Mouse (Mus musculus) splenic B cell, adult 2 months (primary cell): ENCODE results near the gene Prss54.
"Not testable (repeated sequence)": the region's sequence is repeated elsewhere in the genome, so short reads cannot be mapped to it uniquely, and the experiment has no call there.

Experiments used
- DNase-seq: peaks from one replicate; pipeline ENCODE4 v3.0.0-alpha.2; 2011; ENCODE audit warnings: low read depth, low spot score
- H3K27me3 ChIP-seq: 2 replicates; pipeline ENCODE4 v1.6.1; 2012; ENCODE audit warnings: mild to moderate bottlenecking, low read length, moderate library complexity, mixed read lengths; ENCODE audit not compliant: control insufficient read depth, poor library complexity, insufficient read depth, severe bottlenecking
- H3K36me3 ChIP-seq: 2 replicates; pipeline ENCODE4 v1.6.1; 2012; ENCODE audit warnings: mild to moderate bottlenecking, low read length, moderate library complexity, mixed read lengths; ENCODE audit not compliant: control insufficient read depth, poor library complexity, insufficient read depth, severe bottlenecking

Prss54 gene

DNA sequence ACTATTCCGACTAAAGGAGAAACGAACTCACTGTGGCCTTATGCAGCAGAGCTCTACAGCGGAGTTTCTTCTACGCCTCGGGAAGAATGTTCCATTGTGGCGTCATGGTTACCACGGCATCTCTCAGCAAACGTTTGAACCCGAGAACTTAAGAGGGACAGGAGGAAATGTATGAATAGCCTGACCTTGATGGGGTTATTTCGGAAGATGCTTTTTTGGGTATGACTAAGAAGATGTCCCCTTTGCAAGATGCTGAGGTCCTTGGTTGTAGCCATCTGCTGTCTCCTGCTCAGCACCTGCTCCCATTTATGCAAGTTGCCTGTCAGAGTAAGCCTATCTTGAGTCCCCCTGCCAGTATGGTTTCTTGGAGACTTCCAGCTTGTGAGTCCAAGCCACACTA is at the start of gene Prss54:
TSS of gene Prss54 (minus strand) at position 101 of the 400 bp plus-strand sequence.
- Histone ChIP-seq H3K27me3 (no peaks in the 10 kb centered on the region; the same call in 1 of the 2 replicates), H3K36me3 (no peaks in the 10 kb centered on the region)
- no peak for DNase-seq

DNA sequence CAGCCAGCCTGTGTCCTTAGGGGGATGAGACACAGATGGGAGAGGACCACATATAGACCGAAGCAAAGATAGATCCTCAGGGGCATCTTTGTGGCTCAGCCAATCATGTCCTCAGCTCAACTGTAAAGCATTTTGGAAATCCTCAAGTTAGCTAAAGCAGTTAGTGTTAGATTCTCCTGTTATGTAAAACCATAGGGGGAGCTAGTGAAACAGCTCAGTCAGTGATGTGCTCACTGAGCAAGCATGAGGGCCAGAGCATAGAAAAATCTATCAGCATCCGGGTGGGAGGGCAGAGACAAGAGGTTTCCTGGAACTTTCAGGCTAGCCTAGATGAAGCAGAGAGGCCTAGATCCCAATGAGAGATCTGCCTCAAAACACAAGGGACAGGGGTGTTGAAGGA is 48.7 kb upstream of the Prss54 start:
- no peak for DNase-seq
- Histone ChIP-seq H3K36me3 (no peaks in the 10 kb centered on the region), H3K27me3 (no peaks in the 10 kb centered on the region)

DNA sequence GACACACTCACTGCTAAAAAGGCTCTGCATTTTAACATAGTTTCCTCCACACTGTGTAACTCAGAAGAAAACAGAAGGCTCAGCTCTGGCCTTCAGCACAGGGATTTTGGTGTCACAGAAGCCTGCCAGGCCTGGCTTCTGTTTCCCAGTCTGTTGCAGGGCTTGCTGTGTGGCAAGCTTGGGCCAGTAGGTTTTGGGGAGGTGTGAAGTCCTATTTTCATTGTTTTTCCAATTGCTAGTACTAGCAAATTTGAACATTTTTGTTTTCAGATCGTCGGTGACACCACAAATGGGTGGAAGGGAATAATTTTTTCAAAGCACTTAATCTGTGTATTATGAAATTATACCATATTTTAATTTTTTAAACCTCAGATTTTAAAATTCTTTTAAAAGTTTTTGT is 43.9 kb upstream of the Prss54 start:
- Histone ChIP-seq H3K27me3 (no peaks in the 10 kb centered on the region), H3K36me3 (no peaks in the 10 kb centered on the region)
- DNase-seq = no peak

DNA sequence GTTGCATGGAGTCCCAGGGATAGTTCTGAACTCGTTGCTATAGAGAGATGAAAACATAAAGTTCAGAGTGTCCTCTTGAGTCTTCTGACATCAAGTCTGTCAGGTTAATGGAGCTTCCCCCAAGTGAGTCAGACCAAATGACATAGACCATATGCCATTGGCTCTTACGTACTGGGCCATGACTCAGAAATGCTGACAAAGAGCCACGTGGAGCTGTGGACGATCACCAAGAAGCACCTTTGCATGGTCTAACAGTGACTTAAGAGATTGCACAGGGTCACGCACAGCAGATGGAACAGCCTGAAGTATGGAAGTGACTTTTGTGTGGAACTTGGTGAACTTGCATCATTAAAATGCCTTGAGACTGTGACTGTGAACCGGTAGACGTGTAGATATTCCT is 40.2 kb upstream of the Prss54 start:
- no peak for DNase-seq
- Histone ChIP-seq H3K27me3 (no peaks in the 10 kb centered on the region), H3K36me3 (no peaks in the 10 kb centered on the region)

DNA sequence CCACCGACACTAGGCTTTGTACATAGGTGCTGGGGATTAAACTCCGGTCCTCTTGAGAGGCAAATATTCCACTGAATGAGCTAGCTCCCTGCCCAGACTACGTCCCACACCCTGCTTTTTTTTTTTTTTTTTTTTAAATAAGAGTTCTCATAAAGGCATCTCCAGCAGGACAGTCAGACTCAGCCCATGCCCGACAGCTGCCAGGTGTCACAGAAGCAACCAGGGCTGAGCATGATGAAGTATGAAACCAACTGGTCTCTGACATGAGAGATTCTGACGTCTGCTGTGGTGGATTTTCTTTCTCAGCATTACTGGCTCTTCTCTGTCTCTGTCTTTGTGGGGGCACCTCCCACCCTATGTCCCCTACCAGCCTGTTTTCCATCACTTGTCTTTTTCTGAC is 35.6 kb upstream of the Prss54 start:
- H3K27me3 ChIP-seq = no peaks in the 10 kb centered on the region
- DNase-seq = no peak
- no peaks in the 10 kb centered on the region for H3K36me3 ChIP-seq

DNA sequence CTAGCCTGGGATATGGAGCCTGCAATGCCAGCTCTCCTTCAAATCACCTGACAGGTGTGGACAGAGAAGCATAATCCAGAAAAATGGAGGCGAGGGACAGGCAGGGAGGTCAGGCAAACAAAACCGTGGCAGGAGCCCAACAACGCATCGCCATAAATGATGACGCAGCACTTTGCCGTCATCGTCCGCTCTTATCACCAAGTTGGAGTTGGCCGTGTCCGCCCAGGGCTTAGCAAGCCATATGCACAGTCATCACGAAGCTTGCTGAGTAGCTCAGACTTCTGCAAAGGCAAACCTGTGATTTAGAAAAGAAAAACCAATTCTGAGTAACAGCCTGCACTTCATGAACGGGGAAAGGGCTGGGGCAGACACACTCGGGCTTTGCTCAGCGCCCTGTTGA is 34.6 kb upstream of the Prss54 start:
- H3K36me3 ChIP-seq = no peaks in the 10 kb centered on the region
- no peak for DNase-seq
- H3K27me3 ChIP-seq = no peaks in the 10 kb centered on the region

DNA sequence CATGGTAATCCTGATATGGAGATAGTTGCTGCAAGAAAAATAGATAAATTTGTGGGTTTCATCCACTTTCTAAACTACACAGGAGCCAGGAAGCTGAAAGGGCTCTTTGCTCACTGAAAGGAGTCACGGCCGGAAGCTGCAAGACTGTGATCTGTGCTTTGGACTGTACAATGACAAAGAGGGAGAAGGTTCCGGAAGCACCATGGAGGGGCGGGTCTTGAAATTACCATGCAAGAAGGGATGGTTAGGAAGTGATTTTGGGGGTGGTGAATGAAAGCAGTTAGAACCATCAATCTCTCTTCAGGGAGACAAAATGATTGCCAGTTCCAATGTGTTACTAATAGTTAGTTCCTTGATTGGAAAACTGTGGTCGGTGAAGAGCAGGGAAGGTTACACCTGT is 33.3 kb upstream of the Prss54 start:
- no peak for DNase-seq
- Histone ChIP-seq H3K36me3 (no peaks in the 10 kb centered on the region), H3K27me3 (no peaks in the 10 kb centered on the region)

DNA sequence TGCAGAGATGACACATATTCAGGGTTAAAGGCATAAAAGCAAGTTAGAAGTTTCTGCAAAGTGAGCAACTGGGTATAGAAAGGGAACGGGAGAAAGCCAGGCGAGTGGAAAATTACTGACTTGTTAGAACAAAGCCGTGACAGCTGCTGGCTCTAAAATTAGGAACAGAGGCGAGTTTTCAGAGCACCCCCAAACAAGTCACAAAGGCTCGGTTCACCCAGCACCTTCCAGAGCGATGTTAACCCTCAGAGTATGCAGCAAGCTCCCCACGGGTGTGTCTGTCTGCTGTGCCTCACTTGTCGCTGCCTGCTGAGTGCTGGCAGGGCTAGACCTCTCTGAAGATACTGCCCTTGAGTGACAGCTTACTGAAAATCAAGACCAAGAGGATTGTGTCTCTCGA is 31.1 kb upstream of the Prss54 start:
- H3K36me3 ChIP-seq = no peaks in the 10 kb centered on the region
- H3K27me3 ChIP-seq = no peaks in the 10 kb centered on the region
- no peak for DNase-seq

DNA sequence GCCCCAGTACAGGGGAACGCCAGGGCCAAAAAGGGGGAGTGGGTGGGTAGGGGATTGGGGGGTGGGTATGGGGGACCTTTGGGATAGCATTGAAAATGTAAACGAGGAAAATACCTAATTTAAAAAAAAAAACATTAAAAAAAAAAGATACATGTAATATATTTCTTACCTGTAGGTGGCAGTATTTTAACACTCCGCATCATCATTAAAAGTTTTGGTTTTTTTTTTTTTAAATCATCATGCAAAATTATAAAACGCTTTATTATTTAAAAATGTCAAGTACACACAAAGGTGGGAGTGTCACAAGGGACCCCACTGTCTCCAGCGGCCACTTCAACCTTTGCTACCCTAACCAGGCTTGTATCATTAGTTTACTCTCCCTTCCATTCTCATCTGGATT is 30.4 kb upstream of the Prss54 start:
- not testable (repeated sequence) for H3K36me3 ChIP-seq, H3K27me3 ChIP-seq, DNase-seq

DNA sequence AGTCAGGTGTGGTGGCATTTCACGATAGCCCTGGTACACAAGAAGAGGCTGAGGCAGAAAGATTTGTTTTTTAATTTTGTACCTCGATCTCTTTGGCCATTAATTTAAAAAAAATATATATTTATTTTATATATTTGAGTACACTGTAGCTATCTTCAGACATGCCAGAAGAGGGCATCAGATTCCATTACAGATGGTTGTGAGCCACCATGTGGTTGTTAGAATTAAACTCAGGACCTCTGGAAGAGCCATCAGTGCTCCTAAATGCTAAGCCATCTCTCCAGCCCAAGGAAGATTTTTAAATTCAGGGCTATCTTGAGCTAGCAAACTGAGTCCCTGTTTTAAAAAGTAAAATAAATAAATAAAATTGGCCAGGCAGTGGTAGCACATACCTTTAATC is 26.0 kb upstream of the Prss54 start:
- H3K27me3 ChIP-seq = no peaks in the 10 kb centered on the region
- no peak for DNase-seq
- no peaks in the 10 kb centered on the region for H3K36me3 ChIP-seq

DNA sequence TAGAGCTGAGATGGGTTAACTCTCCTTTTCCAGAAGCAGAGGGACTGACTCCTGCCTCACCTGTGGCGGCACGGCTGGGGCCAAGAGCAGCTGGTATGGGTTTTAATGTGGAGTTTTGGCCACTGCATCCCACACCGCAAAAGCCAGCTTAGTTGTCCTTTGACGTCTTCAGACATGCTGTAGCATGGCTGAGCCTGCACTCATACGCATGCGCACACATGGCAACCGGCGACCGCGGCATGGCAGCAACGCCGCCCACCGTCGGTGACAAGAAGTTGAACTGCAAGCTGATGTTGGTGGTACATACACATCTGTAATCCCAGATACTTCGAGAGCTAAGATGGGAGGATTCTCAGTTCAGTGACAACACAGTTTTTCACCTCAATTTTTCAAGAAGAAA is 25.2 kb upstream of the Prss54 start:
- H3K27me3 ChIP-seq = no peaks in the 10 kb centered on the region
- no peak for DNase-seq

DNA sequence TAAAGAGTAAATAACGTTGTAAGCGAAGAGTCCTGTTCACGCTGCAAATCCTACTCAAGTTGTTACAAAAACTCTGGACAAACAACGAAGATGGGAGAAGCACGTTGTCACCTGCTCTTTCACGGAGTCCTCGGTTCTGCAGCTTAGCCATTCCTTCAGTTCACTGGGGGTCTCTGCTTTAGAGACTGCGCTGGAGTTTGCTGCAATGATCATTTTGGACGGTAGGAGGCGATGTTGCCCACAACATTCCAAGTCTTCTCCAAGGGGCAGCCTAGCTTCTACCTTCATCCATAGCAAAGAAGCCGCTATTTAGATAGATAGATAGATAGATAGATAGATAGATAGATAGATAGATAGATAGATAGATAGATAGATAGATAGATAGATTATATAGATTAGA is 23.7 kb upstream of the Prss54 start:
- H3K27me3 ChIP-seq = no peaks in the 10 kb centered on the region
- H3K36me3 ChIP-seq = no peaks in the 10 kb centered on the region
- peak; percentile 61 for DNase-seq

More for the DNA sequence above, 25.2 kb upstream of the Prss54 start:
- no peaks in the 10 kb centered on the region for H3K36me3 ChIP-seq

DNA sequence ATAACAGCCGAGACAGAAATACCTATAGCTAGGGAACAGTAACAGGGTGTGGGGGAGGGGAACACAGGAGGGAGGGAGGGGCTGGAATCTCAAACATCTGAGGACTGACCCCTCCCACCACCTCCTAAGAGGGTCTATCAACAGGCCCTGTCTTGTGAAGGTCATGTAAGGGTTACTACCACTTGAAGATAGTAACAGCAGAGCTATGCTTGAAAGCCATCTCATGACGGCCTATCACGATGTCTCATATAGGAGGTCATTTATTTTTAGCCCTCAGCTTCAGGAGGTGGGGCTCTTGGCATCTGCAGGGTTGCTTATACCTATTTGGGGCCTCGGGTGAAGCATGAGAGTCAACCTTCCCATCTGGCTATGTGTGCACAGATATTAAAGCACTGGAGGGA is 20.7 kb upstream of the Prss54 start:
- Histone ChIP-seq H3K27me3 (no peaks in the 10 kb centered on the region), H3K36me3 (no peaks in the 10 kb centered on the region)
- DNase-seq = no peak

DNA sequence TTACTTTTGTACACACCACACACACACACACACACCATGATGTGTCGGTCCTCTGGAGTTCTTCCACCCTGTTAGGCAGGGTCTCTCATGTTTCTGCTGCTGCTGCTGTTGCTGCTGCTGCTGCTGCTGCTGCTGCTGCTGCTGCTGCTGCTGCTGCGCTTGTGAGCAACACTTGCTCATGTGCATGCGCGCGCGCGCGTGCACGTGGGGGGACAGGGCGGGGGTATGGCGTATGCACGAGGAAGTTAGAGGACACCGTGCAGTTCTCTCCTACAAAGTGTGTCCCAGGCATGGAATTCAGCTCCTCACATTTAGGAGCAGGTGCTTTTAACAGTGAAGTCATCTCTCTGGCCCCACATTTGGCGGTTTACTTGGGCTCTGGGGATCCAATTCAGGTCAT is 19.0 kb upstream of the Prss54 start:
- no peaks in the 10 kb centered on the region for H3K36me3 ChIP-seq
- no peak for DNase-seq
- no peaks in the 10 kb centered on the region for H3K27me3 ChIP-seq

DNA sequence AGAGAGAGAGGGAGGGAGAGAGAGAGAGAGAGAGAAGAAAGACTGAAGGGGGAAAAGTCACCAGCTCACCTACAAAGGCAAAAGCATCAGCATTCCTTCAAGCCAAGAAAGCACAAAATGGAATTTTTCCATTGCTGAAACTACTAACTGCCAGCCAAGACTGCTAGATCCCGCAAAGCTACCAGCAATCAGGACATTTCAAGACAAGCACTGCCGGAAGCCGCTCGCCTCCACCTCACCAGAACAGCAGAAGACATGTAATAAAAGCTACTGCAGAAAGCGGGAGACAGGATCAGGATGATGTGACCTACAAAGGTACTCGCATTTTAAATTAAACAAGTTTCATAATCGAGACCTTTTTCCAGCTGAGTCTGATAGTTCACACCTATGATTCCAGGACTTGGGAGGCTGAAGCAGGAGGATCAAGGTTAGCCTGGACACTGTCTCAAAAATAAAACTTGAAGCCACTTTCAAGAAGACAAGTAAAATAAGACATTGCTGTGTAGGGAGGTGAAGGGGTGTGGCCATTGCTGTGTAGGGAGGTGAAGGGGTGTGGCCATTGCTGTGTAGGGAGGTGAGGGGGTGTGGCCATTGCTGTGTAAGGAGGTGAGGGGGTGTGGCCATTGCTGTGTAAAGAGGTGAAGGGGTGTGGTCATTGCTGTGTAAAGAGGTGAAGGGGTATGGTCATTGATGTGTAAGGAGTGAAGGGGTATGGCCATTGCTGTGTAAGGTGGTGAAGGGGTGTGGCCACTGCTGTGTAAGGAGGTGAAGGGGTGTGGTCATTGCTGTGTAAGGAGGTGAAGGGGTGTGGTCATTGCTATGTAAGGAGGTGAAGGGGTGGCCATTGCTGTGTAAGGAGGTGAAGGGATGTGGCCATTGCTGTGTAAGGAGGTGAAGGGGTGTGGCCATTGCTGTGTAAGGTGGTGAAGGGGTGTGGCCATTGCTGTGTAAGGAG is 17.6 kb upstream of the Prss54 start:
- Histone ChIP-seq H3K36me3 (no peaks in the 10 kb centered on the region), H3K27me3 (no peaks in the 10 kb centered on the region)
- DNase-seq = no peak
